8 mouse cellular contexts compared by ENCODE assay signal in genomic region chr8:108887256-108887615, GRCm38 (mm10).
A peak's percentile ranks its signal among the peaks of the same experiment; 100 is the strongest.
DNase-seq lines count a peak whose midpoint lies in the region; ATAC-seq and TF ChIP-seq lines count a peak whose summit lies in the region.

No protein-coding gene starts in this region.

- H3K9me3 ChIP-seq in lung, embryonic 14.5 days (ENCODE audit: low read depth, low read length) = no peaks in the 10 kb centered on the region
- no peaks in the 10 kb centered on the region for H3K9me3 ChIP-seq in forebrain, embryonic 14.5 days (replicated peaks; ENCODE audit: control insufficient read depth, low read length)
- no peaks in the 10 kb centered on the region for H3K9me3 ChIP-seq in liver, embryonic 16.5 days (replicated peaks; ENCODE audit: control insufficient read depth, low read length)

- H3K4me3 ChIP-seq in lung, embryonic 14.5 days (ENCODE audit: low read depth, low read length) = no peak overlapping the region
- H3K4me3 ChIP-seq in forebrain, embryonic 14.5 days (ENCODE audit: low read depth, low read length) = no peak overlapping the region
- H3K4me3 ChIP-seq in liver, embryonic 16.5 days (ENCODE audit: low read depth, low read length) = peak overlapping the region; percentile 24
- peak overlapping the region; percentile 65 for H3K4me3 ChIP-seq in thymus, adult 2 months (ENCODE audit: control insufficient read depth, insufficient read depth, low read length)

- intact Hi-C loops in left cerebral cortex, postnatal 14 days (cut with DNase I) = loop anchor here (5.0 to 10.0 kb wide), 3 partner anchors 300 to 580 kb away; no protein-coding TSS in a partner anchor

- TF ChIP-seq POLR2A in thymus, adult 2 months (IDR thresholded peaks at IDR 0.05; ENCODE audit: control insufficient read depth, extremely low read depth, insufficient read depth, low read length, poor library complexity) = 0 out of 2 replicates have a peak, but pooled peaks have one; percentile 29

- H3K36me3 ChIP-seq in lung, embryonic 14.5 days (ENCODE audit: insufficient read depth) = 0 out of 2 replicates have a peak, but pooled peaks cover 3% of the 10 kb centered on the region
- no peaks in the 10 kb centered on the region for H3K36me3 ChIP-seq in forebrain, embryonic 14.5 days (ENCODE audit: control insufficient read depth, insufficient read depth, low read length)
- no peaks in the 10 kb centered on the region for H3K36me3 ChIP-seq in liver, embryonic 16.5 days (ENCODE audit: control insufficient read depth, insufficient read depth)
- H3K36me3 ChIP-seq in thymus, adult 2 months (ENCODE audit: control insufficient read depth, insufficient read depth, low read length) = no peaks in the 10 kb centered on the region

- H3K27ac ChIP-seq in lung, embryonic 14.5 days (ENCODE audit: low read depth) = peak overlapping the region; percentile 48; the same call in 1 of the 2 replicates
- no peak overlapping the region for H3K27ac ChIP-seq in forebrain, embryonic 14.5 days (ENCODE audit: low read depth, low read length)
- no peak overlapping the region for H3K27ac ChIP-seq in liver, embryonic 16.5 days (ENCODE audit: low read length)
- H3K27ac ChIP-seq in thymus, adult 2 months (ENCODE audit: control insufficient read depth, insufficient read depth, low read length) = peak overlapping the region; percentile 99

- WGBS in lung, embryonic 14.5 days = 81% methylated on average over 14 of the region's 14 CpGs
- 59% methylated on average over 14 of the region's 14 CpGs for whole genome bisulfite sequencing in forebrain, embryonic 14.5 days
- WGBS in liver, embryonic 16.5 days (ENCODE audit: insufficient replicate concordance) = 57% methylated on average over 14 of the region's 14 CpGs
- 5% methylated on average over 14 of the region's 14 CpGs for WGBS in thymus, adult 2 months

- ATAC-seq in lung, embryonic 14.5 days (ENCODE audit: insufficient read depth) = peak; percentile 29; the same call in 1 of the 2 replicates
- ATAC-seq in forebrain, embryonic 14.5 days = no peak
- ATAC-seq in liver, embryonic 16.5 days (ENCODE audit: low read depth) = 0 out of 2 replicates have a peak, but pooled peaks have one; percentile 11

- TF ChIP-seq CTCF in lung, embryonic 14.5 days (IDR thresholded peaks at IDR 0.05; ENCODE audit: low read depth) = no peak
- TF ChIP-seq CTCF in thymus, adult 2 months (IDR thresholded peaks at IDR 0.05; ENCODE audit: borderline replicate concordance, control insufficient read depth, extremely low read depth, insufficient read depth, low read length, poor library complexity) = 0 out of 2 replicates have a peak, but pooled peaks have one; percentile 17

- no peaks in the 10 kb centered on the region for H3K27me3 ChIP-seq in lung, embryonic 14.5 days (ENCODE audit: insufficient read depth, low read length)
- H3K27me3 ChIP-seq in forebrain, embryonic 14.5 days (replicated peaks; ENCODE audit: control insufficient read depth, insufficient read depth, low read length) = peaks cover 4% of the 10 kb centered on the region; the same call in 1 of the 2 replicates
- no peaks in the 10 kb centered on the region for H3K27me3 ChIP-seq in liver, embryonic 16.5 days (ENCODE audit: control insufficient read depth, insufficient read depth, low read depth, low read length)
- no peaks in the 10 kb centered on the region for H3K27me3 ChIP-seq in thymus, adult 2 months (ENCODE audit: control insufficient read depth, insufficient read depth, low read length)

- peaks cover 17% of the 10 kb centered on the region for H3K4me1 ChIP-seq in lung, embryonic 14.5 days (ENCODE audit: insufficient read depth)
- peaks cover 24% of the 10 kb centered on the region for H3K4me1 ChIP-seq in forebrain, embryonic 14.5 days (ENCODE audit: control insufficient read depth, insufficient read depth, low read length)
- no peaks in the 10 kb centered on the region for H3K4me1 ChIP-seq in liver, embryonic 16.5 days (ENCODE audit: control insufficient read depth, low read depth, low read length)
- peaks cover 61% of the 10 kb centered on the region for H3K4me1 ChIP-seq in thymus, adult 2 months (replicated peaks; ENCODE audit: control insufficient read depth, insufficient read depth, low read length)

- H3K4me2 ChIP-seq in lung, embryonic 14.5 days = peak overlapping the region; percentile 54
- H3K4me2 ChIP-seq in forebrain, embryonic 14.5 days (ENCODE audit: low read length) = peak overlapping the region; percentile 34; the same call in 1 of the 2 replicates
- H3K4me2 ChIP-seq in liver, embryonic 16.5 days (ENCODE audit: low read depth, low read length) = peak overlapping the region; percentile 32; the same call in 1 of the 2 replicates

- no peak for DNase-seq in lung, embryonic 14.5 days
- DNase-seq in lung, postnatal 10 days = no peak
- no peak for DNase-seq in forebrain, embryonic 14.5 days (ENCODE audit: low spot score)
- peak; percentile 80 for DNase-seq in thymus, adult 2 months
- DNase-seq in left cerebral cortex, adult 18-20 months (ENCODE audit: low spot score in 2 of 2) = no peak
- no peak for DNase-seq in kidney, postnatal 36 days
- DNase-seq in left cerebral cortex, postnatal 14 days (ENCODE audit: low spot score in 2 of 2) = no peak

- peak overlapping the region; percentile 38; the same call in 1 of the 2 replicates for H3K9ac ChIP-seq in lung, embryonic 14.5 days
- H3K9ac ChIP-seq in forebrain, embryonic 14.5 days (ENCODE audit: low read length) = no peak overlapping the region
- H3K9ac ChIP-seq in liver, embryonic 16.5 days (ENCODE audit: low read depth, low read length) = no peak overlapping the region

Comparison
In these comparisons a context has a peak if more than half of its experiments do, and no peak if none do; other contexts are left out.
1. H3K27ac ChIP-seq: peak in lung, embryonic 14.5 days (single experiment) and thymus, adult 2 months (single experiment); none in forebrain, embryonic 14.5 days (single experiment) and liver, embryonic 16.5 days (single experiment).
2. H3K4me3 ChIP-seq: peak in liver, embryonic 16.5 days (single experiment) and thymus, adult 2 months (single experiment); none in lung, embryonic 14.5 days (single experiment) and forebrain, embryonic 14.5 days (single experiment).
3. Peak in every context shown above with its lines, with median percentiles within 50 percentile points of each other: H3K4me2 ChIP-seq.